Mouse (Mus musculus) cerebellum, adult 11 months (tissue): ENCODE data around the gene Cherp.
A peak's percentile ranks its signal among the peaks of the same experiment; 100 is the strongest.

ENCODE experiments used
- DNase-seq: peaks from one replicate; pipeline ENCODE4 v3.0.0; 2022

Cherp gene

GRCm38 (mm10) chr8:72474826-72475546 lies at the start of gene Cherp:
Cherp (minus strand) TSS chr8:72475226.
- peak; percentile 97 for DNase-seq

GRCm38 (mm10) chr8:72521888-72522287 lies 46.9 kb upstream of the Cherp start:
- no peak for DNase-seq

GRCm38 (mm10) chr8:72517421-72517988 lies 42.5 kb upstream of the Cherp start:
- DNase-seq, result no peak

- DNase-seq, result no peak
Measured at GRCm38 (mm10) chr8:72513158-72513557, 38.1 kb upstream of the Cherp start.

- DNase-seq, result no peak
Measured at GRCm38 (mm10) chr8:72512648-72513047, 37.6 kb upstream of the Cherp start.

- no peak for DNase-seq
Measured at GRCm38 (mm10) chr8:72507505-72507904, 32.5 kb upstream of the Cherp start.

- DNase-seq, result peak; percentile 58
Measured at GRCm38 (mm10) chr8:72504637-72505314, 29.8 kb upstream of the Cherp start.

GRCm38 (mm10) chr8:72504137-72504536 lies 29.1 kb upstream of the Cherp start:
- peak; percentile 80 for DNase-seq

- peak; percentile 70 for DNase-seq
Measured at GRCm38 (mm10) chr8:72500521-72500931, 25.5 kb upstream of the Cherp start.

- no peak for DNase-seq
Measured at GRCm38 (mm10) chr8:72499521-72500284, 24.7 kb upstream of the Cherp start.

- no peak for DNase-seq
Measured at GRCm38 (mm10) chr8:72498527-72498926, 23.5 kb upstream of the Cherp start.

GRCm38 (mm10) chr8:72497911-72498310 lies 22.9 kb upstream of the Cherp start:
- DNase-seq, result no peak

GRCm38 (mm10) chr8:72496217-72496616 lies 21.2 kb upstream of the Cherp start:
- no peak for DNase-seq

GRCm38 (mm10) chr8:72495411-72496111 lies 20.5 kb upstream of the Cherp start:
- DNase-seq, result no peak

GRCm38 (mm10) chr8:72493381-72493780 lies 18.4 kb upstream of the Cherp start:
- DNase-seq, result peak; percentile 26

GRCm38 (mm10) chr8:72492622-72493081 lies 17.6 kb upstream of the Cherp start:
- DNase-seq, result peak; percentile 99

- no peak for DNase-seq
Measured at GRCm38 (mm10) chr8:72491680-72492621, 16.9 kb upstream of the Cherp start, which contains the start of gene Slc35e1. Slc35e1 (minus strand) TSS chr8:72492614.

- no peak for DNase-seq
Measured at GRCm38 (mm10) chr8:72491017-72491416, 16.0 kb upstream of the Cherp start.

GRCm38 (mm10) chr8:72487014-72487413 lies 12.0 kb upstream of the Cherp start:
- DNase-seq, result no peak

- no peak for DNase-seq
Measured at GRCm38 (mm10) chr8:72485456-72486199, 10.6 kb upstream of the Cherp start.
